Mouse (Mus musculus): ENCODE measurements around the gene Klk6.

- TF ChIP-seq CTCF (IDR thresholded peaks at IDR 0.05; ENCODE audit: borderline replicate concordance, insufficient read depth, low read length) (no peak), POLR2A (IDR thresholded peaks at IDR 0.05; ENCODE audit: low read depth, low read length) (no peak)
These were observed 2.7 kb upstream of the Klk6 start for GRCm38 (mm10) chr7:43821581-43821980.
